Mouse (Mus musculus): ENCODE measurements at regions not wholly inside any gene's neighbourhood (a gene's known extent, or its start where the extent isn't known, plus 50 kb on each side); places are given as distances from the start of the nearest gene placed in this dataset.

DNA sequence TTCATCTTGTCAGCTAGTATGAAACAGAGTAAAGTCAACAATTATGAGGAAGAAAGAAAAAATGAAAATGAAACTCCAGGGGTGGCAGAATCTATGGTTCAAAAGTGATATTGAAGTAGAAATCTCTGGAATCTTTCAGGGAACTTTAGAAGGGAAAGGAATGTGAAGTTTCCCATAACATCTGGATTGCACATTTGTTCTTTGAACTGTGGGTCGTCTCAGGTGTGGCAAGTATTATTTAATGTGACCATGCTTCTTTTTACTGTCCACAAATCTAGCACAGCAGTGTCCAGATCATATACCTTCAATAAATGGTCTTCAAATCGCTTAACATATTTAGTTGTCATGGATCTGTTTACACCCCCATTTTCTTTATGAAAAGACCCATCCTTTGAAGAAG lies 71.2 kb upstream of the Tyw5 start:
- no peak for TF ChIP-seq FLI1 (IDR thresholded peaks at IDR 0.05; ENCODE audit: low read length)
- no peak for TF ChIP-seq GATA1 (IDR thresholded peaks at IDR 0.05; ENCODE audit: borderline replicate concordance, low read length)

Measured in megakaryocyte, embryonic 14.5 days (primary cell).